Mouse (Mus musculus): ENCODE results near the gene Sidt2.

The Sidt2 gene

GRCm38 (mm10) chr9:45907078-45907428 is 48.0 kb downstream of the Sidt2 start:
- DNase-seq = no peak

- DNase-seq = peak; percentile 95 to 96
Observed at GRCm38 (mm10) chr9:45906355-45907077, 48.5 kb downstream of the Sidt2 start, which contains the start of the genes Pcsk7 and Rnf214. Gene Pcsk7 (plus strand): TSS chr9:45906497. Gene Rnf214 (minus strand): TSS chr9:45906911.

GRCm38 (mm10) chr9:45905811-45906237 is 49.2 kb downstream of the Sidt2 start:
- DNase-seq = peak in 1 of 2 experiments; percentile 44

- DNase-seq = no peak
Observed at GRCm38 (mm10) chr9:45905196-45905595, 49.9 kb downstream of the Sidt2 start.

- no peak for DNase-seq
Observed at GRCm38 (mm10) chr9:45893681-45894080, 61.4 kb downstream of the Sidt2 start.

Data from kidney, postnatal 36 days (tissue).